Mouse (Mus musculus) limb, embryonic 11.5 days (tissue): ENCODE data around the gene Rcan2. TPM values are rescaled to one million over a fixed set of nuclear protein-coding genes. Genes with fewer than 3 reads are reported as not detected.
"Not testable (repeated sequence)": the region's sequence is repeated elsewhere in the genome, so short reads cannot be mapped to it uniquely, and the experiment has no call there.

Experiments used
- ATAC-seq: fragments of 200-750 bp; cut with Nextera tagmentation; 2 replicates; pipeline ENCODE4 v1.8.0; 2017; ENCODE audit warnings: low read depth; ENCODE audit not compliant: insufficient number of reproducible peaks, low FRiP score, low TSS enrichment
- DNase-seq: peaks from one replicate; pipeline ENCODE4 v3.0.0-alpha.2; 2015; ENCODE audit warnings: low spot score
- H3K27ac ChIP-seq: fragments of 300-500 bp; sonication (generic); replicated peaks from 2 replicates; pipeline ENCODE4 v1.5.1; 2014; ENCODE audit warnings: low read depth, mild to moderate bottlenecking, low read length
- H3K27me3 ChIP-seq: fragments of 300-500 bp; sonication (generic); 2 replicates; pipeline ENCODE4 v1.6.1; 2014; ENCODE audit warnings: mild to moderate bottlenecking, low read length, mixed read lengths; ENCODE audit not compliant: control insufficient read depth, insufficient read depth
- H3K36me3 ChIP-seq: fragments of 300-500 bp; sonication (generic); 2 replicates; pipeline ENCODE4 v1.6.1; 2014; ENCODE audit warnings: mild to moderate bottlenecking, low read length, moderate library complexity, mixed read lengths; ENCODE audit not compliant: control insufficient read depth, insufficient read depth
- H3K4me1 ChIP-seq: fragments of 300-500 bp; sonication (generic); 2 replicates; pipeline ENCODE4 v1.6.1; 2014; ENCODE audit warnings: low read length, mixed read lengths; ENCODE audit not compliant: control insufficient read depth, insufficient read depth
- H3K4me2 ChIP-seq: fragments of 300-500 bp; sonication (generic); 2 replicates; pipeline ENCODE4 v1.6.1; 2014; ENCODE audit warnings: low read depth, mild to moderate bottlenecking, moderate library complexity; ENCODE audit not compliant: severe bottlenecking
- H3K4me3 ChIP-seq: fragments of 300-500 bp; sonication (generic); 2 replicates; pipeline ENCODE4 v1.5.1; 2014; ENCODE audit warnings: low read depth, low read length
- H3K9ac ChIP-seq: fragments of 300-500 bp; sonication (generic); 2 replicates; pipeline ENCODE4 v1.6.1; 2014; ENCODE audit warnings: mild to moderate bottlenecking, low read length
- H3K9me3 ChIP-seq: fragments of 300-500 bp; sonication (generic); 2 replicates; pipeline ENCODE4 v1.6.1; 2016; ENCODE audit warnings: low read length; ENCODE audit not compliant: control insufficient read depth
- WGBS: fragments of 180-500 bp; shearing (Covaris S2); extraction: QIAGEN DNeasy Blood & Tissue Kit; methylation state at CpG from one replicate; pipeline ENCODE4 v1.1.7; 2014; 5-methylcytosine and 5-hydroxymethylcytosine counted together
- polyA plus RNA-seq: library from polyadenylated mRNA; unstranded; fragments of >200 nt; fragmentation: Nextera tagmentation; extraction: Ambion mirVana; gene quantifications from 2 replicates; pipeline ENCODE4 v1.2.1, GENCODE M21; 2014

The Rcan2 gene
- polyA plus RNA-seq, 1 experiment from 2014 or later, result 1.7 TPM

- Histone ChIP-seq H3K9ac (no peak overlapping the region), H3K9me3 (no peaks in the 10 kb centered on the region), H3K27me3 (no peaks in the 10 kb centered on the region), H3K4me2 (no peak overlapping the region), H3K4me3 (no peak overlapping the region), H3K27ac (no peak overlapping the region), H3K36me3 (no peaks in the 10 kb centered on the region), H3K4me1 (no peaks in the 10 kb centered on the region)
- ATAC-seq, result no peak
- 83% methylated on average over 1 of the region's 1 CpGs for WGBS
- DNase-seq, result no peak
These were observed 15.3 kb downstream of the Rcan2 start for GRCm38 (mm10) chr17:43816480-43816879.

DNA sequence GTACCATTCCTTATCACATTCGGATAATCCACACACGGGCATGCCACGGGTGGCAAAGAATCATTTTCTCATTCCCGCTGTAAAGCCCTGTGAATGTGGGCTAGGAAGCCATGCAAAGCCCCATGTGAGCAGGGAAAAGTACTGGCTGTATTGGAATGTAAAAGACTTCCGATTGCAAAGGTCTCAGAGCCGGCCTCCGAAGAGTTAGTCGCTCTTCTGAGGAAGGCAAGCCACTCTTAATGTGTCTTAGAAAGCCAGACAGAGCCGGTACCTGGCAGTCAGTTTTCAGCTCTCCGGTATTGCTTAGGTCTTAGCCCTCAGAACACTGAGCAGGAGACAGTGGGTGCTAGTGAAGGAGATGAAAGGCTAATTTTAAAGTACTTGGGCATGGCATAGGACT, 16.0 kb downstream of the Rcan2 start:
- 86% methylated on average over 10 of the region's 10 CpGs for WGBS
- H3K27ac ChIP-seq, result no peak overlapping the region
- H3K4me3 ChIP-seq, result no peak overlapping the region
- no peak overlapping the region for H3K9ac ChIP-seq
- DNase-seq (no peak), ATAC-seq (no peak)
- no peaks in the 10 kb centered on the region for H3K36me3 ChIP-seq
- H3K4me1 ChIP-seq, result no peaks in the 10 kb centered on the region
- H3K4me2 ChIP-seq, result no peak overlapping the region
- H3K9me3 ChIP-seq, result no peaks in the 10 kb centered on the region
- no peaks in the 10 kb centered on the region for H3K27me3 ChIP-seq

DNA sequence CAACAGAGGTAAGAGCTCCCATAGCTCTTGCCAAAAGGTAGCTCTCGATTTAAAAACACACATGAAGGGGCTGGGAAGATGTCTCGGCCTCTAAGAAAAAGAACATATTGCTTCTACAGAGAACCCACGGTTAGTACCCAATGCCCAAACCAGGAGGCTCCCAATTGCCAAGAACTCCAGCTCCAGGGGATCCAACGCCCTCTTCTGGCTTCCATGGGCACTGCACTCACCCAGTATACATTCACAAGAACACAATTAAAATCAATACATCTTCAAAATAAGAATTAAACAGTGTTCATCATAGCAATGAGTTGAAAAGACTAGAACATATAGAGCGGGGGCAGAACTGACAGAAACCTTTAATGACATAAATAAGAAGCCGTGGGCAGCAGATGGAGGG, 17.2 kb downstream of the Rcan2 start:
- Histone ChIP-seq H3K4me3 (no peak overlapping the region), H3K9ac (no peak overlapping the region), H3K4me1 (no peaks in the 10 kb centered on the region), H3K27ac (no peak overlapping the region), H3K9me3 (no peaks in the 10 kb centered on the region), H3K27me3 (no peaks in the 10 kb centered on the region), H3K36me3 (no peaks in the 10 kb centered on the region), H3K4me2 (no peak overlapping the region)
- 73% methylated on average over 6 of the region's 6 CpGs for WGBS
- ATAC-seq (no peak), DNase-seq (no peak)

DNA sequence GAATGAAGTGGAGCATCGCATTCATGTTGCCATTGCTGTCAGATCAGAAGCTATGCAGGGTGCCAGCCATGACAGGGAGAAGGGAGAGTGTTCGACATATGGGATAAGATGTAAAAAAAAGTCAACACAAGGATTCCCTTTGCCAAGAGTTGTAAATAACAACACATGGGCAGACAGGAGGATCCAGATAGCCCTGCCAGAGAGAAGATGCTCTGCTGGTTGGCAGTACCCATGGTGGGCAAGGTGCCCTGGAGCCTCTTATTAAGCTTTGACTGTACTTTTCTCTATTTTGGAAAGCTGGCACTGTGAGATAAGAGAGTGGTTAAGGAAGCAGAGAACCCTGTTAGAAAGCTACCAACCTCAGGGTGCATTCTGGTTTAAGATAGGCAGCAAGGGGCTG, 19.8 kb downstream of the Rcan2 start:
- H3K9ac ChIP-seq, result no peak overlapping the region
- 94% methylated on average over 2 of the region's 2 CpGs for WGBS
- no peak overlapping the region for H3K4me2 ChIP-seq
- H3K27ac ChIP-seq, result no peak overlapping the region
- no peaks in the 10 kb centered on the region for H3K27me3 ChIP-seq
- H3K4me1 ChIP-seq, result no peaks in the 10 kb centered on the region
- no peaks in the 10 kb centered on the region for H3K36me3 ChIP-seq
- DNase-seq, result no peak
- ATAC-seq, result no peak
- H3K4me3 ChIP-seq, result no peak overlapping the region
- H3K9me3 ChIP-seq, result no peaks in the 10 kb centered on the region

DNA sequence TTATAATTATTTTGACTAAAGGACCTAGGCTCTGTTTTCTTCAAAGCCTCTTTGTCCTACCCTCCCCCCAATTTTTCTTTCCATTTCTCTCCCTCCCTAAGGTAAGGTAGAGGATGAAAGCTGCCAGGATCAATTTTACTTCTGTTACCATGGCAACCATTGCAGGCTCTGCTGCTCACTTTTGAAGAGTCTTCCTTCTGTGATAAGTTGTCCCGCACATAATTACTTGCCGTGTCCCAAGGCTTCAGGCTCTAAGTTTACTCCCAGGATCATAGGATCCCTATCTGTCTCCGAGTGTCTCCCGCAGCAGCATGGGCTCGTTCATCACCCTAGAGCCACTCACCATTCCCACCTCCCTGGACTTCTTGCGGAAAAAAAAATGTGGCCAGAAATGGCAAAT, 21.1 kb downstream of the Rcan2 start:
- Histone ChIP-seq H3K4me2 (no peak overlapping the region), H3K4me3 (no peak overlapping the region), H3K27me3 (no peaks in the 10 kb centered on the region), H3K36me3 (no peaks in the 10 kb centered on the region), H3K4me1 (no peaks in the 10 kb centered on the region), H3K9me3 (no peaks in the 10 kb centered on the region), H3K9ac (no peak overlapping the region), H3K27ac (no peak overlapping the region)
- DNase-seq (no peak), ATAC-seq (no peak)
- 68% methylated on average over 6 of the region's 6 CpGs for WGBS

DNA sequence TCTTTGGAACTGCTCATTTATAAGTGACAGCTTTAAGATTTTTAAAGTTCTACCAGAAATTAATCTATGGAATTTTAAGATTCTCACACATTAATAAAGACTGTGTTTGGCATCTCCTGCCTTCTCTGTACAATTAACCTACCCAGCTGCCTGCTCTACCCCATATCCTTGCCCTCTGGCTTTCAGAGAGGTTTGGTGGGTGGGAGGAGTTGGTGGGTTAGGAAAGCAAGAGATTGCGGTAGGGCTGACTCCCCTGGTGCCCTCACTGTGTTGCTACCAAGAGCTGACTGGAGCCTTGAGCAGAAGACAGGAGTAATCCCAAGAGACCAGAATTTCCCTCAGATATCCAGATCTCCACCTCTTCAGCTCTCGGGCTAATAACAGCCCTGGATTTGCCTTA, 21.5 kb downstream of the Rcan2 start:
- H3K9ac ChIP-seq, result no peak overlapping the region
- ATAC-seq (no peak), DNase-seq (no peak)
- no peaks in the 10 kb centered on the region for H3K36me3 ChIP-seq
- no peak overlapping the region for H3K27ac ChIP-seq
- H3K27me3 ChIP-seq, result no peaks in the 10 kb centered on the region
- H3K4me3 ChIP-seq, result no peak overlapping the region
- H3K9me3 ChIP-seq, result no peaks in the 10 kb centered on the region
- no peak overlapping the region for H3K4me2 ChIP-seq
- no peaks in the 10 kb centered on the region for H3K4me1 ChIP-seq
- 75% methylated on average over 2 of the region's 2 CpGs for WGBS

DNA sequence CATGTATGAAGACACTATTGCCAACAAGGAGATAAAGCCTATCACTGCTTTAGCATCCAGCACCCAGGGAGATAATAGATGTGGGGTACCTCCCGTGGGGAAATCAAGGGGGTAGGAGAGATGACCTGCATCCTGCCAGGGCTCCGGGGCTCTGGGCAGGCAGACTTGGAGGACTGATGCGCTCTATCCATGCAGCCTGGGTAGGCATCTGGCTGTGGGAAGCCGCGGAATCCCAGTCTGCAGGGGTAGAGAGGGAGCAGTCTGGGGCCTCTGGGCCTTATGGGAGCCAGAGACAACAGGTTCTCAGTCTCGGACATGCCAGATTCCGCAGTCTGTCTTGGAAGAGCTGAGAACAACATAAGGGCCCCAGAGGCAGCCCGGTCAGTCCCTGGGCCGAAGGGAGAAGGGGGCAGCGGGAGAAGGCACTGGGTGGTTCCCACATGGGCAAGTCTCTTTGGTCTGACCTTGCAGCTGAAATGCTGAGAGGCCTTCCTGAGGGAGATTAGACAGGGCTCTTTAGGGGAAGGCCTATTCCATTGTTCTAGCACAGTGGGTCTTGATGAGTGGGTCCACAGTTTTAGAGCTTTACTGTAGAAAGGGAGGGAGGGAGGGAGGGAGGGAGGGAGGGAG, 23.7 kb downstream of the Rcan2 start:
- no peak for ATAC-seq

DNA sequence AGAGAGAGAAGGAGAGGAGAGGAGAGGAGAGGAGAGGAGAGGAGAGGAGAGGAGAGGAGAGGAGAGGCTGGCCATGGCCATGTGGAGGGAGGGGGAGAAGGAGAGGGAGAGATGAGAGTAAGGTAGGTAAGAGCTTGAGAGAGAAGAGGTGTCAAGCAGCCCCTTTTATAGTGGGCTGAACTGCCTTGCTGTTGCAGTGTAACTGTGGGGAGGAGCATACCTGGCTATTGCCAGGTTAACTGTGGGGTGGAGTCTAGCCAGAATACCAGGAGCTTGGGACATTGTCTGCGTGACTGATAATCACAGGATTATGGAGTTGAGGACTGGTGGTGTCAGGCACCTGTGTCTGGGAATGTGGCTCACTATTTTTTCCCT, 24.2 kb downstream of the Rcan2 start:
- DNase-seq, H3K4me2 ChIP-seq, H3K4me3 ChIP-seq, H3K4me1 ChIP-seq, H3K36me3 ChIP-seq, ATAC-seq, H3K27me3 ChIP-seq, H3K9ac ChIP-seq, H3K27ac ChIP-seq, H3K9me3 ChIP-seq: not testable (repeated sequence)
- WGBS, result 81% methylated on average over 1 of the region's 1 CpGs

More for the DNA sequence above, 23.7 kb downstream of the Rcan2 start:
- 84% methylated on average over 10 of the region's 10 CpGs for WGBS
- Histone ChIP-seq H3K27me3 (no peaks in the 10 kb centered on the region), H3K27ac (no peak overlapping the region), H3K4me1 (no peaks in the 10 kb centered on the region), H3K9ac (no peak overlapping the region), H3K36me3 (no peaks in the 10 kb centered on the region), H3K4me3 (no peak overlapping the region), H3K9me3 (no peaks in the 10 kb centered on the region), H3K4me2 (no peak overlapping the region)
- no peak for DNase-seq

DNA sequence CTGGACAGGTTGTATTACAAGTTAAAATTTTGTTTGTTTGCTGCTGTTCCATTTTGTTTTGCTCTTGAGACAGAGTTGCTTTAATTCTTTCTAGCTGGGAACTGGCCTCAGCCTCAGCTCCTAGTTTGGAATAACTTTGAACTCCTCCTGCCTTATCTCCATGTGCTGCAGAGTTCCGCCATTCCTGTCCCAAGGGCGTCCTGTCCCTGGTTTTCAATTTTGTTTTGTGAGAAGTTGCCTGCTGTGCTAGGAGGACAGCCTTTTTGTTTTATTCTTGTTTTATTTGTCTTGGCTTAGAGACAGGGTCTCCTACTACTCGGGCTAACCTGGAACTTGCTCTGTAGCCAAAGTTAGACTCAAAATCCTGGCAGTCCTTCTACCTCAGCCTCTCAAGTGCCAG, 26.1 kb downstream of the Rcan2 start:
- Histone ChIP-seq H3K4me1 (no peaks in the 10 kb centered on the region), H3K27me3 (no peaks in the 10 kb centered on the region), H3K4me2 (no peak overlapping the region), H3K4me3 (no peak overlapping the region), H3K9ac (no peak overlapping the region), H3K27ac (no peak overlapping the region), H3K36me3 (no peaks in the 10 kb centered on the region), H3K9me3 (no peaks in the 10 kb centered on the region)
- WGBS, result 66% methylated on average over 3 of the region's 3 CpGs
- no peak for DNase-seq
- ATAC-seq, result no peak
